Comparison of ENCODE assay signal across 9 mouse cellular contexts in genomic region chr7:75608716-75609115, GRCm38 (mm10).
DNase-seq lines count a peak whose midpoint lies in the region; ATAC-seq and TF ChIP-seq lines count a peak whose summit lies in the region.
"Had no signal": no experiment of that assay in that cellular context is flagged by ENCODE, and none has a peak within 500 bp of the region (broad histone marks: within the 10 kb centered on the region; RNA-seq: fewer than 3 reads in every experiment).

No protein-coding gene starts in this region.

- H3K9ac ChIP-seq in kidney, postnatal 0 days (ENCODE audit: low read depth, low read length) = no peak overlapping the region
- H3K9ac ChIP-seq in embryonic facial prominence, embryonic 15.5 days = no peak overlapping the region
- no peak overlapping the region for H3K9ac ChIP-seq in intestine, postnatal 0 days (ENCODE audit: low read depth, low read length)
- H3K9ac ChIP-seq: neural tube, embryonic 13.5 days had no signal

- no peak for DNase-seq in kidney, postnatal 0 days (ENCODE audit: low spot score)
- no peak for DNase-seq in kidney, postnatal 25 days
- no peak for DNase-seq in thymus, adult 2 months
- no peak for DNase-seq in urinary bladder, postnatal 14 days (ENCODE audit: low spot score)
- no peak for DNase-seq in T-cell, adult 2 months (ENCODE audit: low spot score)

- H3K27me3 ChIP-seq in kidney, postnatal 0 days (ENCODE audit: insufficient read depth, low read length) = no peaks in the 10 kb centered on the region
- no peaks in the 10 kb centered on the region for H3K27me3 ChIP-seq in embryonic facial prominence, embryonic 15.5 days
- no peaks in the 10 kb centered on the region for H3K27me3 ChIP-seq in intestine, postnatal 0 days (replicated peaks; ENCODE audit: control insufficient read depth, insufficient read depth, low read length)
- no peaks in the 10 kb centered on the region for H3K27me3 ChIP-seq in thymus, adult 2 months (ENCODE audit: control insufficient read depth, insufficient read depth, low read length)
- H3K27me3 ChIP-seq: neural tube, embryonic 13.5 days had no signal

- peaks cover 21% of the 10 kb centered on the region; the same call in 1 of the 2 replicates for H3K36me3 ChIP-seq in kidney, postnatal 0 days (ENCODE audit: insufficient read depth, low read length)
- peaks cover 23% of the 10 kb centered on the region for H3K36me3 ChIP-seq in embryonic facial prominence, embryonic 15.5 days
- H3K36me3 ChIP-seq in intestine, postnatal 0 days (ENCODE audit: control insufficient read depth, insufficient read depth) = peaks cover 24% of the 10 kb centered on the region
- peaks cover 33% of the 10 kb centered on the region for H3K36me3 ChIP-seq in thymus, adult 2 months (ENCODE audit: control insufficient read depth, insufficient read depth, low read length)

- no peak for TF ChIP-seq CTCF in kidney, postnatal 0 days (IDR thresholded peaks at IDR 0.05; ENCODE audit: low read depth)
- TF ChIP-seq CTCF in intestine, postnatal 0 days (IDR thresholded peaks at IDR 0.05; ENCODE audit: low read depth) = no peak
- TF ChIP-seq CTCF in thymus, adult 2 months (IDR thresholded peaks at IDR 0.05; ENCODE audit: borderline replicate concordance, control insufficient read depth, extremely low read depth, insufficient read depth, low read length, poor library complexity) = no peak

- 46% methylated on average over 5 of the region's 5 CpGs for WGBS in kidney, postnatal 0 days
- WGBS in embryonic facial prominence, embryonic 15.5 days = 41% methylated on average over 5 of the region's 5 CpGs
- 49% methylated on average over 5 of the region's 5 CpGs for WGBS in intestine, postnatal 0 days
- WGBS in thymus, adult 2 months = 49% methylated on average over 5 of the region's 5 CpGs

- H3K27ac ChIP-seq in kidney, postnatal 0 days = peak overlapping the region; percentile 16; the same call in 1 of the 2 replicates
- H3K27ac ChIP-seq in embryonic facial prominence, embryonic 15.5 days (replicated peaks) = peak overlapping the region; percentile 29
- peak overlapping the region; percentile 63; the same call in 1 of the 2 replicates for H3K27ac ChIP-seq in intestine, postnatal 0 days (ENCODE audit: low read depth, low read length)
- peak overlapping the region; percentile 77 for H3K27ac ChIP-seq in thymus, adult 2 months (ENCODE audit: control insufficient read depth, insufficient read depth, low read length)
- H3K27ac ChIP-seq: neural tube, embryonic 13.5 days had no signal

- H3K9me3 ChIP-seq in kidney, postnatal 0 days (replicated peaks; ENCODE audit: low read length) = no peaks in the 10 kb centered on the region
- no peaks in the 10 kb centered on the region for H3K9me3 ChIP-seq in embryonic facial prominence, embryonic 15.5 days (replicated peaks)
- H3K9me3 ChIP-seq in intestine, postnatal 0 days (ENCODE audit: control insufficient read depth) = no peaks in the 10 kb centered on the region
- H3K9me3 ChIP-seq: neural tube, embryonic 13.5 days had no signal

- no peak overlapping the region for H3K4me3 ChIP-seq in kidney, postnatal 0 days (replicated peaks; ENCODE audit: low read depth, low read length)
- no peak overlapping the region for H3K4me3 ChIP-seq in embryonic facial prominence, embryonic 15.5 days (replicated peaks)
- H3K4me3 ChIP-seq in intestine, postnatal 0 days (ENCODE audit: low read depth, low read length) = no peak overlapping the region
- H3K4me3 ChIP-seq in thymus, adult 2 months (ENCODE audit: control insufficient read depth, insufficient read depth, low read length) = no peak overlapping the region
- H3K4me3 ChIP-seq: neural tube, embryonic 13.5 days had no signal

- H3K4me2 ChIP-seq in kidney, postnatal 0 days (ENCODE audit: low read length) = no peak overlapping the region
- H3K4me2 ChIP-seq in embryonic facial prominence, embryonic 15.5 days (replicated peaks) = no peak overlapping the region
- H3K4me2 ChIP-seq in intestine, postnatal 0 days (replicated peaks; ENCODE audit: low read depth) = no peak overlapping the region
- H3K4me2 ChIP-seq: neural tube, embryonic 13.5 days had no signal

- no peaks in the 10 kb centered on the region for H3K4me1 ChIP-seq in kidney, postnatal 0 days (replicated peaks; ENCODE audit: insufficient read depth, low read length)
- H3K4me1 ChIP-seq in embryonic facial prominence, embryonic 15.5 days = 0 out of 2 replicates have a peak, but pooled peaks cover 12% of the 10 kb centered on the region
- peaks cover 3% of the 10 kb centered on the region; the same call in 1 of the 2 replicates for H3K4me1 ChIP-seq in intestine, postnatal 0 days (replicated peaks; ENCODE audit: control insufficient read depth, insufficient read depth, low read length)
- H3K4me1 ChIP-seq in thymus, adult 2 months (replicated peaks; ENCODE audit: control insufficient read depth, insufficient read depth, low read length) = peaks cover 35% of the 10 kb centered on the region
- H3K4me1 ChIP-seq: neural tube, embryonic 13.5 days had no signal

- TF ChIP-seq POLR2A in thymus, adult 2 months (IDR thresholded peaks at IDR 0.05; ENCODE audit: control insufficient read depth, extremely low read depth, insufficient read depth, low read length, poor library complexity) = no peak

- no peak for ATAC-seq in kidney, postnatal 0 days (replicated peaks; ENCODE audit: low FRiP score, low read depth)
- ATAC-seq in embryonic facial prominence, embryonic 15.5 days (ENCODE audit: insufficient number of reproducible peaks, low FRiP score, low TSS enrichment, low read depth) = peak; percentile 57; the same call in 1 of the 2 replicates
- no peak for ATAC-seq in intestine, postnatal 0 days
- no peak for ATAC-seq in erythroid progenitor cell, adult 5-6 weeks (replicated peaks; ENCODE audit: low FRiP score, poor library complexity, severe bottlenecking)

Comparison
In these comparisons a context has a peak if more than half of its experiments do, and no peak if none do; other contexts are left out.
1. H3K27ac ChIP-seq: peak in every context shown above with its lines; median percentile 77 in thymus, adult 2 months; 63 in intestine, postnatal 0 days; 29 in embryonic facial prominence, embryonic 15.5 days; 16 in kidney, postnatal 0 days.